Mouse (Mus musculus): ENCODE measurements around the gene Cdc37l1.

DNA sequence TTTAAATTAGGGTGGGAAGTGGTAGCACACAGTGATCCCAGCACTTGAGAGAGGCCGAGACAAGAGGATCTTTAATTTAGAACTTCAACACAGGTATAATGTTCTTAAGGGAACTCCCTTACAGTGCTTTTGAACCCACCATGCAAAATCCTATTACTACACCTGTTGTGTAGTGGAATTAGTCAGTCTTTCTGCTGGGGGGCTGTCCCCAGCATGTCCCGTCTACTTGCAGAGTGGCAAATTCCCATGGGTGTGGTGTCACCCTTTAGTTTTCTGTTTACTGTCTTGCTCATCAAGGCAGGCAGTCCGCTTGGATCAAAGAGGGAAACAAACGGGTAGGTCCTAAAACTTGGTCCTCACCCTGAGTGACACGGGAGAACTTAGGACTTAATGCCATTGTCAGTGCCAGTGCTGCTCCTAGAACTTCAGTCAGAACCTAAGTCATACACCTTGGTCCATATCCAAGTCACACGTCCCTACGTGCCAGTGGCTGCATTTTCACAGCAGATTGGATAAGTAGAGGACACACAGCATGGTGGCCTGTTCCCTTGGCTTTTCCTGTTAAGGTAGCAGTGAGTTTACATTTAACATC lies 31.7 kb downstream of the Cdc37l1 start:
- TF ChIP-seq ZNF384 (IDR thresholded peaks at IDR 0.05; ENCODE audit: low read depth, low read length) (no peak), ZKSCAN1 (IDR thresholded peaks at IDR 0.05; ENCODE audit: low read depth, low read length) (no peak), POLR2A (IDR thresholded peaks at IDR 0.05; ENCODE audit: control insufficient read depth in 1 of 2, insufficient read depth in 1 of 2, low read depth in 1 of 2, low read length in 2 of 2, poor library complexity in 1 of 2) (no peak; a peak in 1 of 4 replicates), MEF2A (IDR thresholded peaks at IDR 0.05; ENCODE audit: extremely low read depth, insufficient replicate concordance, low read depth, low read length, poor library complexity, severe bottlenecking) (no peak), CTCF (IDR thresholded peaks at IDR 0.05 in 2 of 3, conservative IDR thresholded peaks at IDR 0.05 in 1 of 3; ENCODE audit: control insufficient read depth in 1 of 3, insufficient read depth in 1 of 3, low read depth in 2 of 3, low read length in 3 of 3, poor library complexity in 1 of 3, severe bottlenecking in 1 of 3) (no peak), EP300 (IDR thresholded peaks at IDR 0.05; ENCODE audit: low read depth in 1 of 2, low read length in 2 of 2) (no peak), CHD2 (IDR thresholded peaks at IDR 0.05; ENCODE audit: low read length) (no peak), MAX (IDR thresholded peaks at IDR 0.05; ENCODE audit: low read length) (no peak), HCFC1 (IDR thresholded peaks at IDR 0.05; ENCODE audit: low read depth, low read length) (no peak), RAD21 (IDR thresholded peaks at IDR 0.05; ENCODE audit: low read depth, low read length) (no peak), TAL1 (IDR thresholded peaks at IDR 0.05; ENCODE audit: low read length) (no peak)
